Mouse (Mus musculus) regulatory T cell (primary cell): ENCODE results near the gene Pnrc1.
"Not testable (repeated sequence)": the region's sequence is repeated elsewhere in the genome, so short reads cannot be mapped to it uniquely, and the experiment has no call there.

ENCODE experiments used
- in situ Hi-C: fragments of 300-600 bp; cut with MboI, MseI; formaldehyde crosslinking; loops from one replicate; pipeline ENCODE4 v1.15.1; 2025; ENCODE audit warnings: high pct_unique_total_duplicates

The Pnrc1 gene

DNA sequence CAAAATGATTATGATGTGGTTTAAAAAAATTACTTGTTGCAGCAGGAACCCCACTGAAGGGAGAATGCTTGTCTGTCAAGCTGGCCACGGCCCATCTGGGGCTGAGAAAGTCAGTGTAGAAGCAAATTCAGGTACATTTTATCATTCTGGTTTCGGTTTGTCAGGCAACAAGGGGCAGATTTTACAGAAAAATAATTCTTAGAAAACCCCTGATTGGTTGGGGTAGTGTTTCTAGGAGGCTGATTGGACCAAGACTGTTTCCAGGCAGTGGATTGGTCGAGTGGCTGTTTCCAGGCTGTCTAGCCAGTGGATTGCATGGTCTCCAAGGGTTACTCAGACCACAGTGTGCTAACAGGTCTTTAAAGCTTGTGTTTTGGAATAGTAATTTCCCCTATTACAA, at the start of gene Pnrc1:
Gene Pnrc1, minus strand, starts transcription at position 162 of the 400 bp plus-strand sequence.
- in situ Hi-C loops = no loop called here

DNA sequence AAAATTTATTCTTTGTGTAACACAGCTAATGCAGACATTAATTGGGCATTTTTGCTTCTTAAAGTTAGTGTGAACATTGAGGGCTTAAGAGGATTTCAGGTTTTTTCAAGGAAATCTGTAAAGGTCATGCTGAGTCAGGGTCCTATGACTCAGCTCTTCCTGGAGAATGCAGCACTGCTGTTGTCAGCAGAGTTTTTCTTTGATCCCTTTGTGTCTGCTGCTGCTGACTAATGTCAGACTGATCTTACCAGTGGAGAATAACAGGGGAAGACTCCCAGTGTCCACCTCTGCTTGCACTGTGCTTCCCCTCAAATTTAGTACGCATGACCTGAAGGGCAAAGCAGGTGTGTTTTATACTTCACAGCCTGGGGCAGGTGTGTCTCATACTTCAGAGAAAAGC, 48.0 kb upstream of the Pnrc1 start:
- in situ Hi-C loops = no loop called here

GRCm38 (mm10) chr4:33332956-33333455, 43.0 kb upstream of the Pnrc1 start:
- in situ Hi-C loops = no loop called here

DNA sequence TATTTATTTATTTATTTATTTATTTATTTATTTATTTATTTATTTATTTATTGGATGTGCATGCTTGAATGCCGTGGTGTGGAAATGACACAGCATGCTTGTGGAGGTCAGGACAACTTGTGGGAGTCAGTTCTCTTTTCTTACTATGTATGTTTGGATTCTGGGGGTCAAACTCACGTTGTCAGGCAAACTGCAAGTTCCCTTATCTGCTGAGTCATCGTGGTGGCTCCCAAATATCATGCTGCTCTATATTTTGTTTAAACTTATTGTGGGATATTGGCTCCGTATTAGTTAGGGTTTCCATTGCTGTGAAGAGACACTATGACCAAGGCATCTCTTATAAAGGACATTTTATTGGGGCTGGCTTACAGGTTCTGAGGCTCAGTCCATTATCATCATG, 41.2 kb upstream of the Pnrc1 start:
- in situ Hi-C loops = no loop called here

DNA sequence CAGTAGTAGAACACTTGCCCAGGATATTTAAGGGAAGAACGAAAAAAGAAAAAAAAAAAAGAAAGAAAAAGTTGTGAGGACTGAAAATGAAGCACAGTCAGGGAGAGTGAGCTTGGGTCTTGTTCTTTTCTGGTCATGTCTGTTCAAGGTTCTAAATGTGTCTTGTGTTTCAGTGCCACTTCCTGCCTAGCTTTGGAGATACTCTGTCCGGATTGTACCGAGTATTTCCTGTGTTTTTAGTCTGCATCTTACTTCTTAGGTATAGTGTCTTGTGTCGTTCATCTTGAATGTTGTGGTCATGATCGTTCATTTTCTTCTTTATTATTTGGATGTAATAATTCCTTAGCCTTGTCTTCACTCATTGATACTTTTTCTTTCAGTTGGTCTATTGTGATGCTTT, 25.9 kb upstream of the Pnrc1 start:
- in situ Hi-C loops = no loop called here

DNA sequence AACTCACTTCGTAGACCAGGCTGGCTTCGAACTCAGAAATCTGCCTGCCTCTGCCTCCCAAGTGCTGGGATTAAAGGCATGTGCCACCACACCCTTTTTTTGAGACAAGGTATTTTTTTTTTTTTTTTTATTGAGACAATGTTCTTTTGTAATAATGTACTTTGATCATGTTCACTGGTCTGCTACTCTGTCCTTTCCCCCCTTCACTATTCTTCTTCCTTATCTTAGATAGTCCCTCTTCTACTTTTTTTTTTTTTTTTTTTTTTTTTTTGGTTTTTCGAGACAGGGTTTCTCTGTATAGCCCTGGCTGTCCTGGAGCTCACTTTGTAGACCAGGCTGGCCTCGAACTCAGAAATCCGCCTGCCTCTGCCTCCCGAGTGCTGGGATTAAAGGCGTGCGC, 24.2 kb upstream of the Pnrc1 start:
- in situ Hi-C loops = not testable (repeated sequence)

DNA sequence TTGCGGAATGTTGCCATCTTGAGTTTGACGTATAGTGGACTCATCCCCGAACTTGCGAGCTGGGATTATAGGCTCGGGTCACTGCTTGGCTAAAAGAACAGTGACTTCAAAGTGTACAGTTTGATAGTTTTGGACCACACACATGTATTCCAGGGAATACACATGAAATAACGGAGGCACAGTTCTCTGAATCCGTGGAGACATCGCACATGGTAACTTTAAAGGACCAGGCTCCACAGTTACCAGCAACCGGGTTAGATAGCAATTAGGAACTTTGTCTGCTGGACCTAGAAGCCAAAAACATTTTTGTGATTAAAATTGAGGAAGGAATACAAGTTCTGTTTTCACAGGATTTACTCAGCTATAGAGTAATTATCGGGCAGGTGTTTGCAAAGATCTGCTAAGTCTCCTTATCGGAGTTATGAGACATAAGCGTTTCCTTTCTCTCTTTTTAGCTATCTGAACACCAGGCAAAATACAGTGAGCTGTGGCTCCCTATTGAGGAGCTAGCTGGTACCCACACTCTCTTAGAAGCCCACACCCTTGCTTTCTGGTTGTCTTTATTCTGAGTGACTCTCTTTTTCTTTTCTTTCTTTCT, 21.0 kb upstream of the Pnrc1 start:
- in situ Hi-C loops = no loop called here

DNA sequence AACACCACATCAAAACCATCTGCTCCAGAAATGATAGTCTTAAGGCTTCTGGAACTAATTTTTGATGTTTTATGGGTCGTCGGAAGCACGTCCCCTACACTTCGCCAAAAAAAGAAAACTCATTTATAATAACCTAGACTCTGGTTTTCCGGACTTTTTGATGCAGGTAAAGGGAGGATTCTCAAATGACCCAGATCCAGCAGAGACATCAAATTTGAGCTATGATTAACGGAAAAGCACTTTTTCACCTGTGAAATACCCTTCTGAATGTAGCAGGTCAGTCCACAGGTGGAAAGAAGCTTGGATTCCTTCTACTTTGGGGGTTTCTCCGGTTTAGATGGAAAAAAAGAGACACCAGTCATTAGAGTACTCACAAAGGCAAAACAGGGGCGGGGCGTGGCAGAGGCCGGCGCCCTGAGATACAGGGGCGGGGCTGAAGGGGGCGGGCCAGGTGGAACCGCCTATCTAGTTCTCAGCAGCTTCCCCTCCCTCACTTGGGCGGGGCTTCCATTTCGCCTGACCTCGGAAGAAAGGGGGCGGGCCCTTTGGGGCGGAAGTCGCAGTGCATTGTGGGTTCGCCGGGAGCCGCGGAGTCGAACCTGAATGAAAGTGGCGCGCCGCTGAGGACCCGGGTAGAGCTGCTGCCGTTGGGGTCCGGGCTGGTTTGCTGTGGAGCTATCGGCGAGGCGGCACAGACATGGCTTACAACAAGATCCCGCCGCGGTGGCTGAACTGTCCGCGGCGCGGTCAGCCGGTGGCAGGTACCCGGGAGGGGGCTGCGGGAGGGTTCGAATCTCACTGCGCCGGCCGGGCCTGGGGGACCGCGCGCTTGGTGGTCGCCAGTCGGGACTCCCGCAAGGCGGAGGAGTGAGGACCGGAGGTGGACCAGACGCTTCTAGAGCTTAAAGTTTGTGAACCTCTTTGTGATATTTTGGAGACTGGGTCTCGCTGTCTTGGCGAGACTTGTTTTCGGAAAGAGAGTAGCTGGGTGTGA, 20.1 kb upstream of the Pnrc1 start, which contains the start of gene Rngtt:
Gene Rngtt, plus strand, starts transcription at position 548 of the 994 bp plus-strand sequence.
- in situ Hi-C loops = no loop called here

DNA sequence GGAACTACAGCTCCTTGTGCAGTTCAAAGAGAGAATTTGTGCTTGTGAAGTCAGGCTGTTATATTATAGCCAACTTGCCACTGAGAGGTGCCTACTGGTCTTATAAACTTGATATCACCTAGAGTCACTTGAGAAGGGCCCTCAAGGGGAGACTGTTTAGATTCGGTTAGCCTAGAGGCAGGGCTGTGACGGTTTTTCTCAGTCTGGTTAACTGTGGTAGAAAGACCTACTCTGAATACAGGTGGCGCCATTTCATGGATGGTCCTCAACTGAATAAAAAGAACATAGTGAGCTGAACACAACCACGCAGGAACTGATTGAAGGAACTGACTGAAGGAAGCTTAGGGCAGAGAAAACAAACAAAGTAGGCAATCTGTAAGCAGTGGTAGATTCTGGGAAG, 17.2 kb upstream of the Pnrc1 start:
- in situ Hi-C loops = no loop called here

DNA sequence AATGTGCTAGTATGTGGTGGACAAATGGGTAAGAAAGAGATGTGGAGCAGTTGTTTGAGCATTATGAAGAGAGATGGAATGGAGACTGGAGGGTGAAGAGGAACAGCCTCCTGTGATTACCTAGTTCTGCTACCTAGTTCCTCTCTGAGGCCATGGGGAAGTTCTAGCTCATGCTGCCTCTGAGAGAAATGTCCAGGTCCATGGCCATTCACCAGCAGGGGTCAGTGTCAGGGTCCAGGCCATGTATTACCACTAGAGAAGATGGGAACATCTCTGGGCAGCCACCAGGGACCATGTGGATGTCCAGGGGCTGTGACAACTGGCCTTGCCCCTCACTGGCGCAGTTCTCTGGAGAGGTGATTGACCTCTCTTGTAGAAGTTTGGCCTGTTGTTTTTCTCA, 13.1 kb upstream of the Pnrc1 start:
- in situ Hi-C loops = no loop called here

GRCm38 (mm10) chr4:33300891-33301665, 11.1 kb upstream of the Pnrc1 start:
- in situ Hi-C loops = not testable (repeated sequence)

DNA sequence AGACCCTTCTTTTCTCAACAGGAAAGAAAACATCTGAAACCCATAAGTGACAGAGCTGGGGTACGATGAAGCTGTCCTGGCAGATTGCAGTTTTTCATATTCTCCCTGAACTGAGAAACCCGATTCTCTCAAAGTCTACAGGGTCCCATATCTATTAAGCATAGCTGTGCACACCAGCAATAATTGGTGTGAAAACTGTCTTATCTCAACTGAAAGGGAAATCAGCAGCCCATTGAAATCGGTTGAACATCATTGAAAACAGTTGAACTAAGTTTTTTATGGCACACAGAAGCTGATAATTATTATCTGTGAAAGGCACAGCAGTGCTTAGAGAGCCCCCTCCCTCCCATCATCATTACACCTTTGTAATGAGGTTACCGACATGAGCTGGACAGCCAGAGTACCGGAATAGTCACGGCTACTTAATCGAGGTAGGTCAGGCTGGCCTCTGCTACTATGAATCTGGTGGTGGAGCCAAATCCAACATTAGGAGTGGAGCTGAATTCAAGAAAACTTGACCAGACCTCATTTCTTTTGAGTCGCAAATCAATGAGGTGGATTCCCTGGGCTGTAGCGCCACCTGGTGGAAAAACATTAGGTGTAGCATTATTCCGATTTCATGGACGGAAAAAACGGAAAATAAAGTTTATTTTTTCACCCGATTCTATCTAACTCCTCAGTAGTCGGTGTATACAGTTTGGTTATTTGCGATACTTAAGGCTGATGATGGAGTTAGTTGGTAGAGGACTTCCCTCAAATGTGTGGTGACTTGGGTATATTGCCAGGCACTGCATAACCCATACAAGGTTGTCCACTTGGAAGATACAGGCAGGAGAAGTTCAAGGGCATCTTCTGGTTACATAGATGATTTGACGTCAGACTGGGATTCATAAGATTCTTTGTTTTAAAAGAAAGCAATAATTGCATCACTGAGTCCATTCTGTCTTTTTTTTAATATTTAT, 2.7 kb upstream of the Pnrc1 start:
- in situ Hi-C loops = no loop called here

GRCm38 (mm10) chr4:33290878-33291277, 915 bp upstream of the Pnrc1 start:
- in situ Hi-C loops = no loop called here

DNA sequence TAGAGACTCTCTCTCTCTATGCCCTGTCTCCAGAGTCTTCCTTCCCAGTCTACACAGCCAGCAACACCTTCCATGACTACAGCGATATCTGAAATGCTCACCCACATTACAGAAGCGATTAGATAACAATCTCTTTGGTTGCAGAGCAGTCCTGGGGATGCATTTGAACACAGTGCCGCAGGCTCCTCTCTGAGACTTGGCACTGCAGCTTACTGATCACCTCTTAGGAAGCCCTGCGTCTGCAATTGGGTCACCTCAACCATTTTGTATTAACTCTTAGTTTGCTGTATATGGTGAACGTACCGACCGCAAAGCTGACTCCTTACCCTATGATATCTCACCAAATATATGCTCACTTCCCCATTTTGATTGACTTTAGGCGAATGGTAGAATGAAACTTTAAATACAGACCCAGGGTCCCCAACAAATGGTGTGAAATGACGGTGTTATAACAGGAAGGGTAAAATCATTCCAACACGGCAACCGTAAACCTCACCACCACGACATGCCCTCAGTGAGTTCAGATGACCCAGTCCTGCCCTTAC, 785 bp downstream of the Pnrc1 start:
- in situ Hi-C loops = loop anchor here (5.0 kb wide), 1 partner anchor 47 kb away; no protein-coding TSS in a partner anchor

DNA sequence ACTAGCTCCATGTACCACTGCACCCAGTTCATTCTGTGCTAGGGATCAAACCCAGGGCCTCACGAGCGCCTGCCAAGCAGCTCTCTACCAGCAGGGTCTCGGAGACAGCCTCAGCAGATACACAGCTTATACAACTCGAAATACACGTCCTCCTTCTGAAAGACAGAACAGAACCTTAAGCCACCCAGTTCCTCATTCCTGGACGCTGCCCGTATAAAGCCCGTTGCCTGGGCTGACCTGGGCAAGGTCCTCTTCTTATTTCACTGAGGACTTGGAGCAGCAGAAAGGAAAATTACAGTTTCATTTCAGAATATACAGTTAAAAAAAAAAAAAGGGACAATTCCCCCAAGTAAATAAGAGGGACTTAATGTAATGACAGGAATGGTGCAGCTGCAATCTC, 4.5 kb downstream of the Pnrc1 start:
- in situ Hi-C loops = loop anchor here (5.0 kb wide), 1 partner anchor 43 kb away; no protein-coding TSS in a partner anchor

- in situ Hi-C loops = no loop called here
These were observed 5.7 kb downstream of the Pnrc1 start for GRCm38 (mm10) chr4:33284083-33284880.

DNA sequence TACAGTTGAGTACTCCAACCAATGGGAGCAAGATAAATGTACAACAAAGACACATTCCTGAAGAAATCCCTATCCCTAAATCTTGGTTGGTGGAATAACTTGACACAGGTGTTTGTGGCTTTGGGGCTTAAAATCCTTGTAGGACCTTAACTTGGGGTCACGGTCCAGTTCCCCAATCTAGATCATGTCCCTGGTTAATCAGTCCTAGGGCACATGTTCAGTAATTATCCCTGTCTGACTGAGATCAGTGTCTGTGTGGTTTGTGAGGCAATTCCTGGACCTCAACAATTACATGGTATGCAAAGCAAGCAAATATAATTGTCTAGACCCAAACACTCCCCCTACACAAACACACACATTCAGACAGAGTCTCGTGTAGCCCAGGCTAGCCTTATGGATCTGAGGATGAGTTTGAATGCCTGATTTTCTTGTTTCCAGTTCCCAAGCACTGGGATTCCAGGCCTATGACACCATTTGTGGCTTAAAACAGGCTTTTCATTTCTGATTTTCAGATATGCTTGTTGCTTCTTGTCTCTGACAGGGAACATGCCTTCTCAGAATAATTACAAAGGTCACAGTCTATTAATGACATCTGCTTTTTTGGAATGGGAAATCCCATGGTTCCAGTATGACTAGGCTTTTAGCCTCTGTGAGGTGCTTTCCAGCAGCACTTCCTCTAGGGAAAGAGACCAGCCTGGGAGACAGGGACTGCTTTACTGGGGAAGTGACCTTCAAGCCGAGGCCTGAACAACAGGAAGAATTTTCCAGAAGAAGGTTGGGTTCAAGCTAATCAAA, 7.9 kb downstream of the Pnrc1 start:
- in situ Hi-C loops = no loop called here

DNA sequence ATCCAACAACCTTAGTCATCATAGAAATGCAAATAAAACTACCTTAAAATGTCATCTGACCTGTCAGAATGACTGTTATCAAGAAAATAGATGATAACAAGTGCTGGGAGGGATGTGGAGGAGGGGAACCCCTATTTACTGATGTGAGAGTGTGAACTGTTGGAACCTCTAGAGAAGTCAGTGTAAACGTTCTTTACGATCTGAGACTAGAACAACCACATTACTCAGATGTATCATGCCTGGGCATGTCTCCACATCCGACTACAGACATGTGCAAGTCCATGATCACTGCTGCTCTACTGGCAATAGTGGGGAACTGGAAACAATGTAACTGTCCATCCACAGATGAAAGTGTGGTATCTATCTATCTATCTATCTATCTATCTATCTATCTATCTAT, 16.5 kb downstream of the Pnrc1 start:
- in situ Hi-C loops = no loop called here
